Mouse (Mus musculus) lung, postnatal 10 days (tissue): ENCODE data around the gene Larp6.

Experiments
- DNase-seq: peaks from one replicate; pipeline ENCODE4 v3.0.0; 2021

Gene Larp6

GRCm38 (mm10) chr9:60768393-60768792, 55.6 kb downstream of the Larp6 start:
- DNase-seq = peak; percentile 39

GRCm38 (mm10) chr9:60769711-60770111, 56.9 kb downstream of the Larp6 start:
- no peak for DNase-seq

- no peak for DNase-seq
Measured at GRCm38 (mm10) chr9:60773713-60774112, 60.9 kb downstream of the Larp6 start.

- DNase-seq = no peak
Measured at GRCm38 (mm10) chr9:60776899-60777298, 64.1 kb downstream of the Larp6 start.

- DNase-seq = no peak
Measured at GRCm38 (mm10) chr9:60782057-60782789, 69.4 kb downstream of the Larp6 start.

- DNase-seq = no peak
Measured at GRCm38 (mm10) chr9:60785069-60785468, 72.3 kb downstream of the Larp6 start.

- DNase-seq = no peak
Measured at GRCm38 (mm10) chr9:60787517-60788110, 74.8 kb downstream of the Larp6 start.
